Mouse (Mus musculus): ENCODE results near the gene Gpr33.
A peak's percentile ranks its signal among the peaks of the same experiment; 100 is the strongest.

Gpr33 gene

DNA sequence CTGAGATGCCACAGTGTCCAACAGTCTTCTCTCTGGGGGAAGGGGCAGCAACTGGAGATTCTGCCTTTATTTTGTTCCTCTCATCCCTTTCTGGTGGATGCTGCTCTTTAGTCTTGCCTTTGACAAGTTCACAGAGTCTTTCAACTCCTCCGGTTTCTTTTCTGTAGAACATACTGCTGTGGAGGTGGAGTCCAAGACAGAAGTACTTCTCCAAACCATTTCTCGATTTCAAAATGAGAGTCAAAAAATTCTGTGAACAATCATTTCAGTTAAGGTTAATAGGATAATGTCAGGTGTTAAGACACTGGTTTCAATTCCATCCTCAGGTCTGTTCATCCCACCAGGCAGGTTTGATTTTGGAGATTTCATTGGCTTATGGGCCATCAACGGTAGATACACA, at the start of gene Gpr33:
TSS of gene Gpr33 (minus strand) at position 101 of the 400 bp plus-strand sequence.
- no peak for ATAC-seq (ENCODE audit: insufficient number of reproducible peaks, low FRiP score, low TSS enrichment)

DNA sequence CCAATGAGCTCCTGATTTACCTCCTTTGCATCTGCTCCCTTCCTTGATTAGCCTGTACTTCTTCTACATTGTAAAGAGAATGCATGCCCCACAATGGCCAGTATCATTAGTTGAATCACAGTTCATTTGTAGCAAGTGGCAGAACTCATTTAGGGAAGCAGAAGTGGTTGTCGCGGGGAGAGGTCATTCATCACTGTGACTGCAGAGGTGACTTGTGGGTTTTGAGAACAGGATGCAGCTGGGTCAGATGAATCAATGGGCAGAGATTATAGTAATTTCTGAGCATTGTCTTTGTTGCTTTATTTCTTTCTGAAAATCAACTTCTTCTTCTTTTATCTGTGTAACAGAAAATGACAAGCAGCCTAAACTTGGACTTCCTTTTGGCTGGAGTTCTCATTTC, 21.5 kb upstream of the Gpr33 start:
- ATAC-seq (ENCODE audit: insufficient number of reproducible peaks, low FRiP score, low TSS enrichment): no peak

- no peak for ATAC-seq (ENCODE audit: insufficient number of reproducible peaks, low FRiP score, low TSS enrichment)
Observed at GRCm38 (mm10) chr12:52046371-52046770, 18.5 kb upstream of the Gpr33 start.

DNA sequence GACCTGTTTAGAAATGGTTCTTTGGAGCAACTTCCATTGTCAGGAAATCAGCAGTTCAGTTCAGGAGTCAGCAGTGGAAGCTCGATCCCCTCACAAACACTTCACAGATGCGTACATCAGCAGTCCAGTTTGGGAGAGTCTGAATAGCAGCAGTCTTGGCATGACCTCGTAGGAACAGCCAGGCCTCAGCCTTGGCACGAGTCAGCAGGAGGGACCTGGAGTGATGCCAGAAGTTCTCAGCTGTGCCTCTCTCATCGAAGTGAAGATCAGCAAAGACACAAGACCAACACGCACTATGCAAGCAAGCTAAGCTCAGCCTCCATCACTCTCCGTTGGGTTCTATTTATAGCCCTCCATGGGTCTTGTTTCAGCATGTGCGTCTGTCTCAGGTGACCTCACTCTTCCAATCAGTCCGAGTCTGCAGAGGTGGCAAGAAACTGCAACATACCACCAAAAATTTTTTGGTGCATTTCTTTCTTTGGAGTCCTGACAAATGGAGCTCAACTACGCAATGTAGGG, 15.0 kb upstream of the Gpr33 start:
- no peak for ATAC-seq (ENCODE audit: insufficient number of reproducible peaks, low FRiP score, low TSS enrichment)

- no peak for ATAC-seq (ENCODE audit: insufficient number of reproducible peaks, low FRiP score, low TSS enrichment)
Observed at GRCm38 (mm10) chr12:52038352-52038751, 10.5 kb upstream of the Gpr33 start.

DNA sequence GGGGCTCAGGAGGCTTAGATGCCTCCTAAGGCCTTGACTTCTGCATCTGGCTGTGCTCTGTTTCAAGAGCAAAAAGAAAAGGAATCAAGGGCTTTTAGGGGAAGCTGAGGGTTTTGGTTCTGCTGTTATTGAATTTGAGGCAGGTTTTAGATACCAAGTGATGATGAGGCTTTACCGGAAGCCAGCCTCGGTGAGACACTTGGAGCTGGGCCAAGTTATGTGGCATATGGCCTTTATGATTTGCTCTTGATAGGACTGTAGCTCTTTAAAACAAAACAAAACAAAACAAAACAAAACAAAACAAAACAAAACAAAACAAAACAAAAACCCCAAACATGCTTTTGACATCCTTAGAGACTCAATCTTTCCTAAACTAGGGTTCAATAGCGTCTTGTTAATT, 7.1 kb upstream of the Gpr33 start:
- no peak for ATAC-seq (ENCODE audit: insufficient number of reproducible peaks, low FRiP score, low TSS enrichment)

GRCm38 (mm10) chr12:52032276-52032675, 4.4 kb upstream of the Gpr33 start:
- no peak for ATAC-seq (ENCODE audit: insufficient number of reproducible peaks, low FRiP score, low TSS enrichment)

GRCm38 (mm10) chr12:52014494-52015029, 13.3 kb downstream of the Gpr33 start:
- ATAC-seq (ENCODE audit: insufficient number of reproducible peaks, low FRiP score, low TSS enrichment): no peak

GRCm38 (mm10) chr12:52014044-52014443, 13.8 kb downstream of the Gpr33 start:
- ATAC-seq (ENCODE audit: insufficient number of reproducible peaks, low FRiP score, low TSS enrichment): no peak

DNA sequence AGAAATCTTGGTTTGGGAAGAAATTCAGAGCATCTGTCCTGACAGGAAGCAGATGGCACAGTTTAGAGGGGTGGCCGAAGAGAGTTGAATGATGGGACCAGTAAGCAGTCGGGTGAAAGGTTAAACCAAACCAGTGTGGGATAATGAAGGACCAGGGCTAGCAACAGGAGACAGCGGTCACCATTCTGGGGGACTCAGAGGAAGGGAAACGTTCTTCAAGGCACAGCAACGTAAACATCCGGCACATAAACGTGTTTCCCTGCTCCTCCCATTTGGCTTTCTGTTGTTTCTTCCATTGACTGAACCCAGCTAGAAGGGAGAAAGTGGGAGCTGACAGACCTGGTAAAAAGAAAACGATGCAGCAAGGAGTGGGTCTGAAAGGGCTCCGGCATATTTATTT, 14.6 kb downstream of the Gpr33 start:
- no peak for ATAC-seq (ENCODE audit: insufficient number of reproducible peaks, low FRiP score, low TSS enrichment)

DNA sequence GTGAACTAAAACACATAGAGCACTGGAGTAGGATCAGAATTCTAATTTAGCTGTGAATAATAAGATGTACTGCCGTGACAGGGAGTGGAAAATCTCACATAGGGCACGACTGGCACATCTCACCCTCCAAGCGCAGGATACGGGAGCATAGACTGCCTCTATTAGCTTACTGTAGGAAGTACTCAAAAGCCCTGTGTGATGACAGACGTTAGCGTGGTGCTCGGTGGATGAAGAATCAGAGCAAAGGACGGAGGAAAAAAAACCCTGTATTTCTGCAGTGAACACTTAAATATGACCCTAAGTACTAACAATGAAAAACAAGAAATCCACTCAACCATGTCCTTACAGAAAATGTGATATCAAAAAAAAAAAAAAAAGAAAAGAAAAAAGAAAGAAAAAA, 15.7 kb downstream of the Gpr33 start:
- ATAC-seq (ENCODE audit: insufficient number of reproducible peaks, low FRiP score, low TSS enrichment): no peak

DNA sequence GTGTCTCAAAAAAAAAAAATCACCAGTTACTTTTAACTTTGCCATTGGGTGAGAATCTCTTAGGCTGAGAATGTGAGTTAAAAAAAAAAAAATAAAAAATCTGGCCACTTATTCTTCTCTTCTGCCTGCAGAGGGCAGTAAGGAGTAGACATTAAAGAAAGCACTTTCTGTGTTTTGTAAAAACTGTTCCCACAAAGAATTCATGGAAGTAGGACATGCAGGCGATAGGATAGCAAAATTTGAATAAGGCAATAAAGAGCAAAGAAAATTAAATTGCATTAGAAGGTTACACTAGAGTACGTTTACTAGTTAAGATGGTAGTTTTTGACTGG, 17.3 kb downstream of the Gpr33 start:
- no peak for ATAC-seq (ENCODE audit: insufficient number of reproducible peaks, low FRiP score, low TSS enrichment)

DNA sequence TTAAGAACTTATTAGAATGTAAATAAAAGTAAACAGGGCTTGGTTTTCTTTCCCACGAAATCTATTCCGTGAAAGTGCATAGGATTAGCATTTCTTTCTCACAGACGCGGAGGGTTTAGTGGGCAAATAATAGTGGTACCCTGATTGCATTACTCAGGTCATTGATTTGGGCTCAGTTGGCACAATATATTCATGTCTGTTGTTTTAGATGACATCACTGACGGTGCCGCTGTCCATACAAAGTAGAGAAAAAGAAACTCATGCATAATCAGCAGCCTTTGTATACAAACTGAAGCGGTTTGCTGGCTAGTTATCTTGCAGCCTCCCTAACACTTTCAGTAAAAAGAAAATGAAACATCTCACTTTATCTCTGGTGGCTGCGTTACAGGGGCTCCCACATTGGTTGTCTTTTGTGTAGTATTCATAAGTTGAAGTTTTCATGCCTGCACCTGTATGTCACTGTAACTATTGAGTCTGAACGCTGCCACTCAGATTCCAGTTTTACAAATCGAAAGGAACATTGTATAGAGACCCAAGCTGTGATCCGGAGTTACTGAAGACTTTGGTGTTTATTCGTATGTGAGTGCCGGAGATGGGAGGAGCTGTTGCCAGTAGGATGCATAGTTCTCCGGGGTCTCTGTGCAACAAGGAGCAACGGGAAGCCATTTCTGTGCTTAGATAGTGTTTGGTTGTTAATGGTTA, 17.8 kb downstream of the Gpr33 start:
- ATAC-seq (ENCODE audit: insufficient number of reproducible peaks, low FRiP score, low TSS enrichment): no peak

GRCm38 (mm10) chr12:52006633-52006994, 21.2 kb downstream of the Gpr33 start:
- peak; percentile 59 for ATAC-seq (ENCODE audit: insufficient number of reproducible peaks, low FRiP score, low TSS enrichment)

DNA sequence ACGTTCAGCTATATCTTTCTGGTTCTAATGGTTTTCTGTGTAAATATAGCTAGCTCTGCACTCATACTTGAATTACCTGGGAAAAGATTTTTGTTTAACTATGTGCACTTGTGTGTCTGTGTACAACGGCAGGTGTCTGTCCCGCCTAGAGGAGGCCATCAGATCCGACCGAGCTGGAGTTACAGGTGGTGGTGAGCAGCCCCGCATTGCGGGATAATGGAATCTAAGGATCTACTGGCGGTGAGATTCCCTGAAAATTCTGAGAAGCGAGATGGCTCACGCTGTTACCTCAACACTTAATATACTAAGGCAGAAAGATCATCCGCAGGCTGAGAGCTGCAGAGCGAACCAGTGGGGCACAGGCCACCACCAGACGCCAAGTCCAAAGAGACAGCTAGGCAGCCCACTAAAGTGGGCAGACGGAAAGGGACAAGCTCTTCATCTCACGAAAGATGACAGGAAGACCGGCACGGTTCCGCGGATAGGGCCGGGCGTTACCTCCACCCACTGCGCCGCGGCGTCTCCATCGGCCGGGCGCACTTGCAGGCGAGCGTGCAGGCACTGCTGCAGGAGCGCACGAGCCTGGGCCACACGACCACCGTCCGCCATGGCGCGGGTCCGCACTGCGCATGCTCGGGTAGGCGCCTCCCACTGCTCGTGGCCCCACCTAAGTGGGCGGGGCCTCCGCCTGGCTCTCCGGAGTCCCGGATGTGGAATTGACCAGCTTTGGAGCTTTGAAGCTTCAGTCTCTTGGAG, 21.8 kb downstream of the Gpr33 start, which contains the start of gene Dtd2:
TSS of gene Dtd2 (minus strand) at position 625 of the 756 bp plus-strand sequence.
- ATAC-seq (ENCODE audit: insufficient number of reproducible peaks, low FRiP score, low TSS enrichment): peak; percentile 88

GRCm38 (mm10) chr12:52002746-52003145, 25.1 kb downstream of the Gpr33 start:
- no peak for ATAC-seq (ENCODE audit: insufficient number of reproducible peaks, low FRiP score, low TSS enrichment)

GRCm38 (mm10) chr12:52001544-52001943, 26.3 kb downstream of the Gpr33 start:
- peak; percentile 70 for ATAC-seq (ENCODE audit: insufficient number of reproducible peaks, low FRiP score, low TSS enrichment)

DNA sequence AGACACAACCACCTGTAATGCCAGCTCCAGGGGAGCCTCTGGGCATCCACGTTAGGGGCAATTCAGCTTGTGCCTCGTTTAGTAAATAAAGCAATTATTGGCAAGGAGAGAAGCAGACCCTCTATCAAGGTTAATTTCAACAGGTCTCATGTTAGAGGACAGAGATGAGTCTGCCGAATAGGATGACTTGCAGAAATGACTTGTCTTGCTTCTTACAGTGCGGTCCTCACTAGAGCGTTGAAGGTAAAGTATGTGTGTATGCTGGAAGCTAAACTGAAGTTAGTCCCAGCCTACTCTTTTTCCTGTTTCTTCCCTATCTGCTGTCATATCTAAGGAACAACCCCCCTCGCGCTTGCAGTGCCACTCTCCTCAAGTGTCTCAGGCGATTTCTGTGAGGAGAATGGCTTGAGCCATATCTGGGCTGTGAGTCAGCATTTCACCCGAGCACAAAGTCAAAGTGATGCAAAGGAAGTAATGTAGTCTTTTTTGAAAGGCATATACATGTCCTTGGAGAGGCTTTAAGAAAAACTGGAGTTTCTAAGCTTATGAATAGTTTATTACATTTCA, 29.4 kb downstream of the Gpr33 start:
- no peak for ATAC-seq (ENCODE audit: insufficient number of reproducible peaks, low FRiP score, low TSS enrichment)

DNA sequence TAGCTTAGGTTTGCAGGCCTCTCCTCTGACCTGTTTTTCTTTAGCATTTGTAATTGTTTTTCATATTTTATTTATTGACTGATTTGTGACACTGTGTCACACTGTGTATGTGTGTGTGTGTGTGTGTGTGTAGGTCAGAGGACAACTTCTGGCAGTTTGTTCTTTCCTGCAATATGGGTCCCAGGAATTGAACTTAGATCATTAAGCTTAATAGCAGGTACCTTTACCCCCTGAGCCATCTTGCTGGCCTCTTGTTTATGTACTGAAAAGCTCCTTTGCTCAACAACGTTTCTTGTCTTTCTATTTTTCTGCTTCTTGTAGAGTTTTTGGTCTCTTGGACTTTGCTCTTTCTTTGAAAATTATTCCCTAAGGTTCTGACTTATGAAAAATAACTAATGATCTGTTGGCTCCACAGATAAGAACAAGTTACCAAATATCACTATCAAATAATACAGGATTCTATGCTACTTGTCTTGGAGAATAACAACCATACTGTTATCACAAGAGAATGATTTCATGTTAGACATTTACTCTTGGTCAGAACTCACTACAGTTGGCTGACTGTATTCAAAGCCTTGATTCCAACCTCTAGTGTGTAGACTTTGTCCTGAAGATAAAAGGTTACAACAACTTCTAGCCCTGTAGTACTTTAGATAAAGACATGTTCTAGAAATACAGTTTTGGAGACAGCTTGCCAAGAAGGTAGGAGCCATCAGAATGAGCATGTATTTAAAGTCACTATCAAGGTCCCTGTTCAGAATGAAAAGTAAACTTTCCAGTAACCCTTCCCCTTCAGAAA, 31.9 kb downstream of the Gpr33 start:
- ATAC-seq (ENCODE audit: insufficient number of reproducible peaks, low FRiP score, low TSS enrichment): no peak

- no peak for ATAC-seq (ENCODE audit: insufficient number of reproducible peaks, low FRiP score, low TSS enrichment)
Observed at GRCm38 (mm10) chr12:51990629-51991028, 37.2 kb downstream of the Gpr33 start.

Data from cerebellum, adult (tissue).